Mouse (Mus musculus): ENCODE results near the gene Dock4.

The Dock4 gene

GRCm38 (mm10) chr12:40463828-40464227 is 18.1 kb downstream of the Dock4 start:
- DNase-seq = no peak

GRCm38 (mm10) chr12:40464282-40464681 is 18.5 kb downstream of the Dock4 start:
- no peak for DNase-seq

- no peak for DNase-seq
Measured at GRCm38 (mm10) chr12:40468235-40468634, 22.5 kb downstream of the Dock4 start.

DNA sequence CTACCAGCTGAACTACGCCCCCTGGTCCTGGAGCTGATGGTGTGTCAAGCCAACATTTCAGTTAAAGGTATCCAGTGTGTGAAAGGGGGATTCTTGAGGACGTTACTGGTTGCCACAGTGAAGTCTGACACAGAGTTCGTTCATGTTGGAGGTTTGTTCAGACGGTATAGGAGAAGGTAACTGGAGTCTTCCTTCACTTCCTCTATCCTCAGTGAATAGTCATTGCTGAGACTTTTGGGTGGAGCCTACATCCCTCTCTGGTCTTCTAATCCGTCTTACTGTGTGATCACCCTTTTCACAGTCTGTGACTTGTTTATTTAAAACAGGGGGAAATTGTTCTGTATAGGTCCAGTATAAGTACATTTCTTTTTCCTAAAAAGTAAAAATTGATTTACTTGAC is 23.3 kb downstream of the Dock4 start:
- DNase-seq = no peak

DNA sequence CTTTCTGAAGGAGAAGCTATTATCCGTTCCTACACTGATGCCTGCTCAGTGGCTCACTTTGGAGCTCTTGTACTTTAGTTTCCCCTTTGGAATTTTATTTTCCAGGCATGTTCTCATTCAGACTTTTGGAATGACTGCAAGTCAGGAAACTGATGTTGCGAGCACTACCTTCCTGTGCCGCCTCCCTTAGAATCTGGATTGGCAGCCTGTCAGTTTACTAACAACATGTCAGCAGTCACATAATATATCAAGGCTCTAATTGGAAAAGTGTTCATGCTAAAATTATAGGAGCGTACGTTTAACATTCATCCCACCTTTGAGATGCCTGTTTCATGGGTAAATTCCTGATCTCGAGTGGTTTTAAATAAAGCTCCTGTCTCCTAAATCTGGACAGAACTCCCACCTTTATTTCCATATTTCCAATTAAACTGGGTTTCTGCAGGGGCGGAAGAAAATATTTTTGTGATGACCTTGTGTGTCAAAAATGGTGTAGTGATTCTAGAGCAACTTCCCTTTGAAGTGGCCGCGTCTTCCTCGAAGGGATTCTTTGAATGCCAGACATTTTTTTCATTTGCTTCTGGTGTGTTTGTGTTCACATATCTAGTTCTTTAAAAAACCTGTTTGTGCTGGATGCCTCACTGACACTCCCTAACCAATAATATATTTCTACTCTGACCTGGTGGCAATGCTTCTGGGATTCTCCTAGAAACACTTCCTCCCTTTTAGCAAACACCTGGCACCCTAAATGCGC is 26.1 kb downstream of the Dock4 start:
- DNase-seq = no peak

DNA sequence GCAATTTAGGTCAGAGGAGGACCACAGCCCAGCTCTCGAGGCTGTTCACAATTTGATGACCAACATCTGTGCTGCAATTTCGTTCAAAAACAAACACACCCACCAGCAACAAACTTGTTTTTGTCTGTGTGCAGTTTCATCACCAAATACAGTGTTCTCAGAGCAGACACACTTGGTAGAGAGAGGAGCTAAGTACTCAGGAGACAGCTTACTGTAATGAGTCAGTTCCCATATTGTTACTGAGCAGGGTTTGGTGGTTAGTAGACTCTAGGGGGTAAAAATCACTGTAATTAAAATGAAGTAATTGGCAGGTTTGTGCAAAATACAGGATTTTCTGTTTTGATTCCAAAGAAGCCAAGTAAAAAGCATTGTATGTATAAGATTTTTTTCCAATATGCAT is 28.0 kb downstream of the Dock4 start:
- DNase-seq = no peak

- no peak for DNase-seq
Measured at GRCm38 (mm10) chr12:40477621-40478452, 32.1 kb downstream of the Dock4 start.

GRCm38 (mm10) chr12:40484224-40484623 is 38.5 kb downstream of the Dock4 start:
- DNase-seq = no peak

DNA sequence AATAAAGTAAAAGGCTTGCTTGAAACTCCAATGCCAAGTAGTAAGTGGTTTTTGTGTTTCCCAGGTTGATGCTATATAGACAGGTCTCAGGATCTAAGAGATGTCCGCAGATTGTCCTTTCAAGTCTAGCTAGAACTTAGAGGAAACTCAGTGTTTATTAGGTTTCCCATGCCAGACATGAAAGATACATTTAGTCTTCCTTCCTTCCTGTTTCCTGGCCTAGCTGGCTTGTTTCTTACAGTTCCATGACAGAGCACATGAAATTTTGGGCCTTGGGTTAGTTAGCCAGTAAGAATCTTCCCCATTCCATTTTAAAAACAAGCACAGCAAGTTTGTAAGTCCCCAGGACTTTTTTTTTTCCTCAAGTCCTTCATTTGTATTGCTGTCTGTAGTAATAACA is 39.5 kb downstream of the Dock4 start:
- DNase-seq = no peak

DNA sequence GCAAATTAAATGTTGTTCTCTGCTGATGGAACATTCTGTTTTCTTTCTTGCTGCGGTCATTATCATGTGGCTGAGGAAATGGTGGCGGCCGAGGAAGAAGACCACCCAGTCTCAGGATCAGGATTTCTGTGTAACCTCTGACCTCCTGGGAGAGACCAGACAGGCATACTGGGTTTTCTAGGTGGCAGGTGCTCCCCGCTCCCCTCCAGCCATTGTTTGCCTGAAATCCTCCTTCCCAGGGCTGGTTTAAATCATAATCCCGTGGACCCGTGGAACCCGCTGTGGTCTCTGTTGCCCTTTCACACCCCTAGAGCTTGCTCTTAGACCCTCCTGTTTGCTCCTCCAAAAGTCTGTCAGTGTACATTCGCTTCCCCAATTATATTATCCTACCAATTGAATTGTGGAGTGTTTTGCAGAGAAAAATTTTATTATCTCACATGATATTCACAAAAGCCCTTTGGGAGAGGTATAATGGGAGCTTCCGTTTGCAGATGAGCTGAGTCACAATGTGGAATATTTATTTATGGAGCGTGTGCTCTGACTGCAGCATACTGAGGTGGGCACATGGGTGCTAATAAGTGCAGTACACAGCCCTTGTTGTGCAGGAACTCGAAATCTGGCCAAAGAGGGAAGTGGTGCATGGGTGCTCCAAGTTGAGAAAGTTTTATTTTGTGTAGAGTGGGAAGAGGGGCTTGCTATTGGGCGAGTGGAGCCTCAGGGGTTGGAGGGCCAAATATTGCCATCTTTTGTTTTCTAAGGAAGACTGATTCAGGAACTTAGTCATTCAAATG is 40.5 kb downstream of the Dock4 start:
- no peak for DNase-seq

GRCm38 (mm10) chr12:40496387-40496786 is 50.6 kb downstream of the Dock4 start:
- no peak for DNase-seq

- DNase-seq = no peak
Measured at GRCm38 (mm10) chr12:40497806-40498205, 52.1 kb downstream of the Dock4 start.

DNA sequence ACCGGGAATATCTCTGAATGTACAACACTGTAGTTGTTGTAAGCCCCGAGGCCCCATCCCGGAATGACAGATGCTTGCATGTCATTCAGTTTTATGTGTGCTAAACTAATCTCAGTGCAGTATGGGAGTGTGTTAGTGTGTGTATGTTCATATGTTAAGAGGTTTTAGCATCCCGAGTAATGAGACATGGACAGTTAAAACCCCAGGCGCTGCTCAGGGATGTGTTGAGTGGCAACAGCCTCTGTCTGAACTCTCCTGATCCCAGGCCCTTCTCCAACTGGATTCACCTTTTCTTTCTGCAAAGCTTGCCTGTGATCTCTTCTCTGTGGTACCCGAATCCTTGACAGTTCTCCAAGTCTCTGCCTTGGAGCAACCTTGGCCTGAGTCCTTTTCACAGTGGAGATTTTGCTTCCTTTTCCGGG is 52.5 kb downstream of the Dock4 start:
- no peak for DNase-seq

- DNase-seq = peak; percentile 22
Measured at GRCm38 (mm10) chr12:40498928-40499626, 53.3 kb downstream of the Dock4 start.

DNA sequence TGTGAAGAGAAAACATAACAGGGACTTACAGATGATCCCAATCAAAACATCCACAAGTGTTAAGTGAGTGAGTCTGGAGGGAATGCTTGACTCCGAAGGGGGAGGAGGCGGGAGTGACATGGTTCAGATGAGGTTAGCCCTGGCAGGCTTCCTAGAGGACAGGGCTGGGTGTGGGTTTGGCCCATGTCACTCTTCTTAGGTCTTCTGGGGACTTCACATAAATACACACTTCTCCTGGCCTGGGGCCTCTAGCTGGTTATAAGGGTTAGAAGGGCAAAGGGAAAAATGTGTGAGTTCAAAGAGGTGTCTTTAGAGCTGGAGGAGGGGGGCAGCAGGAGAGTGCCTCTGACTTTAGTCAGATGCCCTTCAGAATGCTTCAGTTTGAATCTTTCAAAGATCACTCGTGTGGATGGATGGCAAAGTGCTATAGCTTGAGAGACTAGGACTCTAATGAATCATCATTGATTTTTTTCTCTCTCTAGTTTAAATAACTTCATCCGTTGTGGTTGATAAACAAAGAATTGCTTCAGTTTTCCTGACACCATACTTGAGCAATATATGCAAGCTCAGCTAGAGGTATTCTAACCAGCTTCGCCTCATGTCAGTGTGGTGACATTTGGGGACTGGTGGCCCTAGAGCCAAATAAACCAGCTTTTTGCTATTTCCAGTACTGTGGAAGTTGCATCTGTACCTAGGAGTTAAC is 54.0 kb downstream of the Dock4 start:
- DNase-seq = peak; percentile 28

DNA sequence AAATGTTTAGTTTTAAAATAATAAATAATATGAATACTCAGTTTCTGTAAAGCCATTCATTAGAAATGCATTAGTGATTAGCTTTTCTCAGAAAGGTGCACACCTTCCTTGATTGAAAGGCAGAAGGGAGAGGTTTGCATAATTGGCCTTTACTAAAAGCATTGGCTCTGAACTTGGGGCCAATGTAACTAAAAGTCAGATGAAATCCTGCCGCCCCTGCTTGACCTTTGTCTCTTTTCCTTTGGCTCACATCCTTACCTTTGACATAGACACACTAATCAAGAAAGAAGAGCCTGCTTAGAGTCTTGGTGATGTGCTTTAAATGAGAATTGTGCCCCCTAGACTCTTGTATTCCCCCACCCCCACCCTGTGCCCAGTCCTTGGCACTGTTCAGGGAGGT is 55.4 kb downstream of the Dock4 start:
- DNase-seq = no peak

DNA sequence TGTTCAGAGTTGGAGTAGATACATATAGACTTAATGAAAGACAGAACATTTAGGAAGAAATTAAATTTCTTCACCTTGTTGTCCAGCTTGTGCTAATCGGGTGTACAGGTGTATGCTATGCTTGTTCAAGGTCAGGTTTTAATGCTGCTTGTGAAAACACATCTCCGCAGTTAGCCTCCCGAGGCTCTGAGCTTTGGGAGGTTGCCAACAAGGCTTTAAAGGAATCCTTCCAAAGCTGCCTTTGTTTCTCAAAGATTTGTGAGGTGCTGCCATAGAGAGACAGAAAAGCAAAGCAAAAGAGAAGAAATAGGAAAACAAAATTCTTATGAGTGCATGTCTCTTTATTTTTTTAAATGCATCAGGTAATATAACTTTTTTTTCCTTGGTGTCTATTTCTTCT is 57.8 kb downstream of the Dock4 start:
- DNase-seq = no peak

GRCm38 (mm10) chr12:40504687-40505086 is 58.9 kb downstream of the Dock4 start:
- DNase-seq = no peak

DNA sequence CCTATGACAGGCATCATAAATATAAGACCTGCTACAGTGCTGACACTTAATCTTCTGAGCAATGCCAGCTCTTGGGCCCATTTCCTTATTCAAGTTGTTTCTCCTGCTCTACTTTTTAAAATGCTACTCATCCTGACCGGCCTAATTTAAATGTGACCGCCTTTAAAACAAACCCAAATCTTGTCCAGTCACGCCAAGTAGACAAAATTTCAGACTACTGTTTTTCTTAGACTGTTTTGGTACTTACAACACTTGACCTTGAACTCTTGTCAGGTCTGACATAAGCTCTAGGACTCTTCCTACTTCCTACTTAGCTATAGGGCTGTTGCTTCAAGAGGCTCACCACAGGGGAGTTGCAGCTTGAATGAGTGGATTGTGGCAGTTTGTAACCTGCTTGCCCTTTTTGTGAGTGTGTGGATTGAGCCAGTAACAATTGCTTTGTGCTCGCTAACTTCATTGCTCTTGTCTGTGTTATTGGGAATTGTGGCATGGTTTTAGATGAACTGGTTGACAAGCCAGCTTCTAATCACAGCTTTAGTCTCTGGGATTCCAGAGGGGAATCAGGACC is 62.2 kb downstream of the Dock4 start:
- no peak for DNase-seq

GRCm38 (mm10) chr12:40508416-40508815 is 62.7 kb downstream of the Dock4 start:
- DNase-seq = no peak

DNA sequence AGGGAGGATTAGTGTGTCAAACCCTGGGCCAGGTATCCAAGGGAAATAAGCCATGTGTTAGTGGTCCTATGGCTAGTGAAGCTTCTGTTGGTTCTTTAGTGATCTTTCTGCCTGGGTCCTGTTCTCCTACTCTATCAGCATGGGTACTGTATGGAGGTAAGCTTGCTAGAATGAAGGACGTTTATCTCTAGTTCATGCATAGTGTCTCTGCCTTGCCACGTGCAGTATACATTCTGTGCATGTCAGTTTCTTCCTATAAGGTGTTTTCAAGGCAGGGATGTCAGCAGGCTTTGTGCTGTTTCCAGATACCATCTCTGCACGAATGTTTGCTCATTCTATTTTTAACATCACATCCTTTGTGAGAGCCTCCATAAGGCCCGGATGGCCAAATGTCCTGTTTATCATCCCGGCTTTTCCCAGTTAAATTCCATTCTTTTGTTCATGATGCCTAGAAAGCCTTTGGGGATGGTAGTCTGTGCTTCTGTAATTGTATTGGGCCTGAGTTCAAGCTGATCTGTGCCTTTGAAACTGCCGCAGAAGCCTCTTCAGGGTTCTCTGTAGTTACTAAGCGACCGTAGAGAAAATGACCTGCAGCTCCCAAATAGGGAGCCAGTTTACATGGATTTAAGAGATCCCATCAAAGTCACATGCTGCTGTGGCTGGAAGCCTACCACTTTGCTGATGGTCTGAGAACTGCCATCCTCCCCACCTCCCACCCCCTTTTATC is 66.1 kb downstream of the Dock4 start:
- no peak for DNase-seq

Measured in kidney, adult 11 months (tissue).